Mouse (Mus musculus) adrenal gland, adult 18-20 months (tissue): ENCODE data around the gene Ctnnbl1. TPM values are rescaled to one million over a fixed set of nuclear protein-coding genes. Genes with fewer than 3 reads are reported as not detected.

ENCODE experiments used
- DNase-seq, 2 experiments: peaks; one replicate each; pipeline ENCODE4 v3.0.0; 2021 to 2022; ENCODE audit warnings: low spot score in 2 of 2
- total RNA-seq, 2 experiments: library from RNA; stranded (reverse); gene quantifications; 1 replicate in 1 of 2; 2 replicates in 1 of 2; pipeline ENCODE4 v1.2.3; 2021

The Ctnnbl1 gene
- total RNA-seq, 2 experiments from 2014 or later = 17.7 to 18.1 TPM

GRCm38 (mm10) chr2:157927815-157928214 is 190.6 kb downstream of the Ctnnbl1 start:
- no peak for DNase-seq

- DNase-seq = no peak
Measured at GRCm38 (mm10) chr2:157932655-157933054, 195.5 kb downstream of the Ctnnbl1 start.

- DNase-seq = no peak
Measured at GRCm38 (mm10) chr2:157935444-157936171, 198.4 kb downstream of the Ctnnbl1 start.

- DNase-seq = no peak
Measured at GRCm38 (mm10) chr2:157936676-157937075, 199.5 kb downstream of the Ctnnbl1 start.

DNA sequence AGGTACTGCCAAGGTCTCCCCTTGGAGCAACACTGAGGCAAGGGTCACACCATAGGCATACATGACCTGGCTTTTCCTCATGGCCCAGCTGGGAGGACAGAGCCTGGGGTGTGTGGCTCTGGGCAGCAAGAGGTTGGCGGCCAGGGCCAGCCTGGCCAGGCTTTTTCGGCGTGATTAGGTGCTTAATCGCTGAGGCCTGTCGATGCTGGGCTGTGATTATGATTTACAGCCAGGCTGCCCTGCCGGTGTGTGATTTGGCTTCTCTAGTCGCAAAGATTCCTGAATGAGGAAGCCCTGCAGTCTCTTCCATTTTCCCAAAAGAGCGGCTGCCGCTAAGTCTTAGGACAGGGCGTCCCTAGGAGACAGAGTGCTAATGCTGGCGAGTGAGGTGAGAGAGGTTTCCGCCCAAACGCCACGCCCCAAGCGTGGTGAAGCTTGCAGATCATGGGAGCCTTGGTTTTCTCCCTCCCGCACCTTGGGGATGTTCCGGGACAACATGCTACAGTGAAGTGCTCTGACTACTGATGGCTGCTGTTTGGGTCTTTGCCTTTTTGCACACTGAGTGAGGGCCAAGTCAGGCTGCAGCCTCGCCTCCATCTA is 203.5 kb downstream of the Ctnnbl1 start:
- no peak for DNase-seq

Other genes starting within 250 kb of the Ctnnbl1 start
- 100 to 1,000 TPM in 1 of 2 experiments, 10 to 100 TPM in 1; 49.7 to 198 TPM for gene Nnat, start 177.3 kb upstream of the Ctnnbl1 start, total RNA-seq
- 100 to 1,000 TPM in 1 of 2 experiments, 10 to 100 TPM in 1; 87.1 to 101 TPM for gene Blcap, start 166.1 kb upstream of the Ctnnbl1 start, total RNA-seq
- 1 to 10 TPM; 1.6 to 3.3 TPM for gene Vstm2l, start 177.3 kb downstream of the Ctnnbl1 start, total RNA-seq